Mouse (Mus musculus): ENCODE data around the gene 1700025F22Rik.
"Not testable (repeated sequence)": the region's sequence is repeated elsewhere in the genome, so short reads cannot be mapped to it uniquely, and the experiment has no call there.

The 1700025F22Rik gene

GRCm38 (mm10) chr19:11165172-11165571, at the start of gene 1700025F22Rik:
Gene 1700025F22Rik (minus strand): TSS chr19:11165320.
- DNase-seq (ENCODE audit: low spot score) = peak; percentile 41

- DNase-seq (ENCODE audit: low spot score) = no peak
Measured at GRCm38 (mm10) chr19:11196546-11196945, 31.4 kb upstream of the 1700025F22Rik start, which contains the start of gene Ms4a13. Gene Ms4a13 (minus strand): TSS chr19:11196737.

GRCm38 (mm10) chr19:11192552-11192951, 27.4 kb upstream of the 1700025F22Rik start:
- no peak for DNase-seq (ENCODE audit: low spot score)

GRCm38 (mm10) chr19:11184121-11184520, 19.0 kb upstream of the 1700025F22Rik start:
- peak; percentile 40 for DNase-seq (ENCODE audit: low spot score)

- DNase-seq (ENCODE audit: low spot score) = no peak
Measured at GRCm38 (mm10) chr19:11177464-11177863, 12.3 kb upstream of the 1700025F22Rik start.

GRCm38 (mm10) chr19:11157890-11158289, 7.2 kb downstream of the 1700025F22Rik start:
- not testable (repeated sequence) for DNase-seq (ENCODE audit: low spot score)

GRCm38 (mm10) chr19:11135336-11135735, 29.8 kb downstream of the 1700025F22Rik start:
- DNase-seq (ENCODE audit: low spot score) = no peak

GRCm38 (mm10) chr19:11134852-11135251, 30.3 kb downstream of the 1700025F22Rik start:
- DNase-seq (ENCODE audit: low spot score) = no peak

- DNase-seq (ENCODE audit: low spot score) = not testable (repeated sequence)
Measured at GRCm38 (mm10) chr19:11130776-11131175, 34.3 kb downstream of the 1700025F22Rik start, which contains the start of gene 1700017D01Rik. Gene 1700017D01Rik (minus strand): TSS chr19:11130876.

- no peak for DNase-seq (ENCODE audit: low spot score)
Measured at GRCm38 (mm10) chr19:11129702-11130101, 35.4 kb downstream of the 1700025F22Rik start.

GRCm38 (mm10) chr19:11121016-11121420, 44.1 kb downstream of the 1700025F22Rik start:
- DNase-seq (ENCODE audit: low spot score) = peak; percentile 52

- no peak for DNase-seq (ENCODE audit: low spot score)
Measured at GRCm38 (mm10) chr19:11119338-11119737, 45.8 kb downstream of the 1700025F22Rik start.

- DNase-seq (ENCODE audit: low spot score) = no peak
Measured at GRCm38 (mm10) chr19:11107746-11108145, 57.4 kb downstream of the 1700025F22Rik start.

- no peak for DNase-seq (ENCODE audit: low spot score)
Measured at GRCm38 (mm10) chr19:11101880-11102279, 63.2 kb downstream of the 1700025F22Rik start.

GRCm38 (mm10) chr19:11098401-11098800, 66.7 kb downstream of the 1700025F22Rik start:
- no peak for DNase-seq (ENCODE audit: low spot score)

- not testable (repeated sequence) for DNase-seq (ENCODE audit: low spot score)
Measured at GRCm38 (mm10) chr19:11092131-11092530, 73.0 kb downstream of the 1700025F22Rik start.

Measured in testis, postnatal 10 days (tissue).